Mouse (Mus musculus): ENCODE results near the gene Ankrd33b.

Gene Ankrd33b

DNA sequence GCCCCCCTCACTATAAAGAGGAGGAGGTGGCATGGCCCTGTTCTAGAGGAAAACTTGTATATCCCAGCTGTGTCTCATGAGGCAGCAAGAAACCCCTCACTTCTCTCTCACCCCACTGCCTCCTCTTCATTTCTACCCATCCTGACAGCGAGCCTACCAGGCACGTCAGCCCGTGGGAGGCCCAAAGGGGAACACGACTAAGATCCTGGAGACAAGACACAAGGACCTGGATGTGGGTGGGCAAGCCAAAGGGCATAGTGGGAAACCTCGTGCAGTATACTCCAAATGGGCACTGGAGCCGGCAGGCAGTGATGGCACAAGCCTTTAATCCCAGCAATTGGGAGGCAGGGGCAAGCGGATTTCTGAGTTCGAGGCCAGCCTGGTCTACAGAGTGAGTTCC lies 1.0 kb upstream of the Ankrd33b start:
- no peak for DNase-seq (ENCODE audit: low read depth, low spot score)

- DNase-seq (ENCODE audit: low read depth, low spot score): no peak
Observed at GRCm38 (mm10) chr15:31366596-31367480, 688 bp downstream of the Ankrd33b start.

DNA sequence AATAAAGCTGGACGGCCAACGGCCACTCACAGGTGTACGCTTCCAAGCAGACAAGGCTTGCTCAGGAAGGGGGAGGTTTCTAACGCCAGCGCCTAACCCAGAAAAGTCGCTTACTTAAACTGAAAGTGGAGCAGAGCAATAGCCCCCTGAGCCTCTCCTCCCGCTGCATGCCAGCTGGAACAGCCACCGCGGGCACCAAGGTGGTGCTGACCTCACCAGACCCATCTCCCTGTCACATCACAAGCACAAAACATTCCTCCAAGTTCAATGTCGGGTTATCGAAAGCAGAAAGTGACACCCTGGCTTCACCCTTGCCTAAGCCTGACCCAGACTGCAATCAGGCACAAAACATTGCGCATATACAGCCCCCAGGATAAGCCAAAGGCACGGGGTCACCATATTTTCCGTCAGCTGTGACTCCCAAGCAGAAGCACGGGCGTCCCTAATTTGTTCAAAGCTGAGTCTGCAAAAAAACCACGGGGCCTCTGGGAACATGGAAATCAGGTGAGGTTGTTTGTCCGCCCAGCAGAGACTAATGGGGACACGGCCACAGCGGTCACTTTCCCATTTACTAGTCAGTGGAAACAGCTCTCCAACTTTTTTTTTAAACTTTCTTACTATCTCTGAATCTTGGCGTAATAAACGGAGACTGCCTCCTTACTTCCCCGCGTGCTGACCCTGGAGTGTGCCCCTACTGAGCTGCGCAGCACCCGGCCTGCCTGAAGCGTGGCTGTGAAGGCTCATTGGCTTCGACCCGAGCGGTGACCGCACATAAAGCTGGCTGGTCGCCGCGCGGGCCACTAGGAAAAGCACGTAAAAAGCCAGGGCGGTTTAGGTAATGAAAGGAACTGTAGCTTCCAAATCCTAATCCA lies 1.6 kb downstream of the Ankrd33b start:
- DNase-seq (ENCODE audit: low read depth, low spot score): no peak

- no peak for DNase-seq (ENCODE audit: low read depth, low spot score)
Observed at GRCm38 (mm10) chr15:31365041-31365719, 2.3 kb downstream of the Ankrd33b start.

- DNase-seq (ENCODE audit: low read depth, low spot score): no peak
Observed at GRCm38 (mm10) chr15:31364396-31364795, 3.1 kb downstream of the Ankrd33b start.

DNA sequence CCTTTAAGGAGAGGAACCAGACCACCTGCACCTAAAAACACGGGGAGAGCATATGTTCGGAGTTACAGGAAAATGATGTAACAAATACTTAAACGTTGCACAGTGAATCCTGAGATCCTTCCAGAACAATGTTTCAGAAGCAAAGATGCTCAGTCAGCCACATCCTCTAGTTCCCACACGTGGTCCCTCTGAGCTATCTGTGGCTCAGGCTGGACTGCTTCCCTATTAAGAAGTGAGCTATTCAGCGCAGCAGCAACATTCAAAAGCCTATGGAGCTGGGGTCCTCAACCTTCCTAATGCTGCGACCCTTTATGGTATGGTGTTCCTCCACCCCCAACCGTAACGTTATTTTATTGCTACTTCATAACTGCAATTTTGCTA lies 3.6 kb downstream of the Ankrd33b start:
- DNase-seq (ENCODE audit: low read depth, low spot score): no peak

DNA sequence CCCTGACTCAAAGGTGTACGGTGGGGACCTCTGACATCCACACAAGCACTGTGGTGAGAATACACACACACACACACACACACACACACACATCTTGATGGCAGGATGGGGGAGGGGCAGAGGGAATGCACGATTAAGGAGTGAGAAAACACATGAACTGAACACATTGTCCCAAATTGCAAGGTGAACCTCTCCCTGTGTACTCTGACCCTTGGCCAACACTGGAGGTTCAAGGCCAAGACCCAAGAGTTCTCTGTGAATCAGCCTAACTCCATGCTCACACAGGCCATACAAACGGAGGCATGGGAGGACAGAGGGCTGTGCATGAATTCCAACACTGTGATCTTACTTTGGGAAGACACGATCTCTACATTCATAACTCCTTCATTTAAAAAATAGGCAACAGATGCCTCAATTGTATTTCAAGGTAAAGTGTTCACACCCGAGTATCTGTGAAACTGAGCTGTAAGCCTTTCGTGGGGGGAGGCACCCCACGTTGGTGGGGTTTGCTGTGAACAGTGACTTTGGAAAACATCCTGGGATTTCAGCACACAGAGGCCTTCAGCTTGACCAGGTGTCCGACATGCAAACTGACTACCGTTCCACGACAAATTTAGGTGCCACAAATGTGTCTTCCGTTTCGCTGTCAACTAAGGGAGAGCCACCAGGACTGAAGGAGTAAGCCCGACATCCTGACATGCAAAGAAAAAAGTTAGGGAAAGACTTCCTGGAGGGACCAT lies 4.1 kb downstream of the Ankrd33b start:
- DNase-seq (ENCODE audit: low read depth, low spot score): no peak

GRCm38 (mm10) chr15:31361259-31361853 lies 6.2 kb downstream of the Ankrd33b start:
- DNase-seq (ENCODE audit: low read depth, low spot score): no peak

- DNase-seq (ENCODE audit: low read depth, low spot score): no peak
Observed at GRCm38 (mm10) chr15:31360593-31360992, 6.9 kb downstream of the Ankrd33b start.

DNA sequence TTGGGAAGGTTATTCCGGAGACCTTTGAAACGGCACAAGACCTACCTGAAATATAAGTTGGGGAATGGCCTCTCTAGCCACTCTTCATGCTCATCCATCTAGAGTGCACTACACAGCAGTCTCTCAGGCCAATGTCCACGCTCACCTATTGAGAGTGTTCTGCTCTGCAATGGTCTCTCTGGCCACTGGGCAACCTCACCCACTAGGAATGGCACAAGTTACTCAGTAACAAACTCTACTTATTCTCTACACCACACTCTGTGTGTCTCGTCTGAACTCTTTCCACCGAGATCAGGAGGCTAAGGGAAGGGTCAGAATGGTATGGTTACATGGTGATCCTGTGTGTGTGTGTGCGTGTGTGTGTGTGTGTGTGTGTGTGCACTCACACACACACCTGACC lies 7.7 kb downstream of the Ankrd33b start:
- no peak for DNase-seq (ENCODE audit: low read depth, low spot score)

- DNase-seq (ENCODE audit: low read depth, low spot score): no peak
Observed at GRCm38 (mm10) chr15:31352494-31353279, 14.8 kb downstream of the Ankrd33b start.

GRCm38 (mm10) chr15:31349810-31350341 lies 17.6 kb downstream of the Ankrd33b start:
- no peak for DNase-seq (ENCODE audit: low read depth, low spot score)

DNA sequence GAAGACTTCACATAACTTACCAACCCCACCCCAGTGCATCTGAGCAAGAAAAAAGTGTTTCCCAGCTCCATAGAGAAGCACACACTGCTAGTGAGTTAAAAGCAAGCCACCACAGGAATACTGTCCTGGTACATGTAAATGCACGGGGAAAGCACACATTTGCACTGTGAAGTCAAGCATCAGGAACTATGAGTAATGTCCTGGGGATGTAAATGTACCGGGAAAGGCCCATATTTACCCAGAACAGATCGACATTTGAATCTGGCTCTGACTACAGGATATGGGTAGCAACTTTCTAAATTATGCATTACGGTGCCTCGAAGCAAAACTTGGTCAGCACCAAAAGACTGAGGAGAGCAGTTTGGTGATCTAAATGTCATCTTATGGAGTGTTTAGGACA lies 18.5 kb downstream of the Ankrd33b start:
- no peak for DNase-seq (ENCODE audit: low read depth, low spot score)

DNA sequence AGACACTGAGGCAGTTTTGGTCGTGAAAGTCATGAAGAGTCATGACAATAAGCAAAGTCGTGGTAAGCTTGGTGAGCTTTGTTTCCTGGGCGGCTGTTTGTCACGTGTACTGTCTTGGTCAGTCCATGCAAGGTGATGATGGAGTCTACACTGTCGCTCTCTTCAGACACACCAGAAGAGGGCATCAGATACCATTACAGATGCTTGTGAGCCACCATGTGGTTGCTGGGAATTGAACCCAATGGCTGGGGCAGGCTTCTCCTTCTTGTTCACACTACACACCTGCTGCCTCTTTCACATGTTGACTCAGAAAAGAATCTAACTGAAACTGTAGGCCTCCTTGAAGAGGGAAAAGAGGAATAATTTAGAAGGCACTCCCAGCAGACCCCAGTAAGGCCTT lies 19.3 kb downstream of the Ankrd33b start:
- no peak for DNase-seq (ENCODE audit: low read depth, low spot score)

GRCm38 (mm10) chr15:31346508-31346907 lies 21.0 kb downstream of the Ankrd33b start:
- DNase-seq (ENCODE audit: low read depth, low spot score): no peak

GRCm38 (mm10) chr15:31345366-31345765 lies 22.2 kb downstream of the Ankrd33b start:
- DNase-seq (ENCODE audit: low read depth, low spot score): no peak

DNA sequence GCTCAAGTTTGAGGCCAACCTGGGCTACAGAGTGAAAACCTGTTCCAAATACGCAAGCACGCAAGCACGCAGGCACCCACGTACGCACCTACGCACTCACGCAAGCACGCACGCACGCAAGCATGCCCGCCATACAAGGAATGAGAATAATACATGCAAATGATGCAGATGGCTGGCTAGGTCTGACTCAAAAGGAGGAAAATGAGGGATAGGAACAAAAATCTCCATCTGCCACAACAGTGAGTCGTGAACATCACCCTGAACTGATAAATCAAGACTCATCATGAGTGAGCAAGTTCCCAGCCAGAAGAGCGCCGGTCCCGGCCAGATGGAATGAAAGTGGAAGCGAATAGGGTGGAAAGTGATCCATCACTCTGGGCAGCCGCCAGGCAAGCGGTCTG lies 22.7 kb downstream of the Ankrd33b start:
- no peak for DNase-seq (ENCODE audit: low read depth, low spot score)

DNA sequence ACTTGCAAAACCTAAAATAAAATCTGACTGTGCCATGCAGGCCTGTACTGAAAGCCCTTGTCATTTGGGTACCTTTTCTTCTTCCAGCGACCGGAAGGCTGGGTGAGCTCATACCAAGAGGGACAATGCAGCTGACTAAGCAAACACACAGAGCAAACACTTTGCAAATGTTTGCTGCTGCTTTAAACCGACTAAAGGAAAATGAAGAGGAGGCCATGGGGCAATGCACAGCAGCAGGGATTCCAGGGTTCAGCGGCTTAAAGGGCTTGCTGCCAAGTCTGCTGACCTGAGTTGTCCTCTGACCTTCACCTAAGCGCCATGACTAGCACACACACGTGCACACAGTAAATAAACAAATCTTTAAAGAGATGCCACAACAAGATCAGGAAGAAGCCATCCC lies 23.9 kb downstream of the Ankrd33b start:
- no peak for DNase-seq (ENCODE audit: low read depth, low spot score)

DNA sequence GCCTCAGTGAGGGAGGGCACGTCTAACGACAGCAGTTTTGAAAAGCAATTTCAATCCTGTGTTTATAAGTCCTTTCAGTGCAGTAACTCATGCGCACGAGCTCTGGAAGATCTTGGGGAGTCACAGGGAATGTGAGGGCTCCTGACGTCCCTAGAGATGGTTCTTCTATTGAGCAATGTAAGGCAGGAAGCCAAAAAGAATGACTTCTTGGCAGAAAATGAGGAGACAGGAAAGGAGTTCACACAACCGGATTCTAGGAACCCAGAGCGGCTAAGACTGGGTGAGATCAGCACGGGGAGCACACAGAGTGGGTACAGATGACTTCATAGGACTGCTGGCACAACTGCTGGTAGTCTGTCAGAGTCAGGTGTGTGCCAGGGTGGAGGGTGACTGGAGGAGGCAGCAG lies 25.0 kb downstream of the Ankrd33b start:
- no peak for DNase-seq (ENCODE audit: low read depth, low spot score)

- DNase-seq (ENCODE audit: low read depth, low spot score): no peak
Observed at GRCm38 (mm10) chr15:31342001-31342400, 25.5 kb downstream of the Ankrd33b start.

All from c-Kit-negative CD71-positive TER-119-positive erythroid progenitor cells, embryonic 14.5 days (primary cell).